Mouse (Mus musculus): ENCODE results near the gene Dbp. TPM values are rescaled to one million over a fixed set of nuclear protein-coding genes. Genes with fewer than 3 reads are reported as not detected.

Gene Dbp
- polyA plus RNA-seq, 1 experiment from 2014 or later, result 73.2 TPM

GRCm38 (mm10) chr7:45755703-45756102 lies 50.8 kb downstream of the Dbp start:
- DNase-seq (ENCODE audit: low read depth, low spot score) (no peak), ATAC-seq (no peak)
- in situ Hi-C loops (cut with MboI; ENCODE audit: low pct_unique_long_range_greater_than_20kb), result no loop called here
- CTCF ChIA-PET, result interaction anchor here (0.9 to 4.2 kb wide), 2 partner anchors 11 to 46 kb away, joined by 3 to 12 read pairs; no protein-coding TSS in a partner anchor
- H3K27me3 ChIP-seq, result no peaks in the 10 kb centered on the region
- POLR2A ChIA-PET, result no interaction called here
- TF ChIP-seq CTCF (IDR thresholded peaks at IDR 0.05), result no peak

GRCm38 (mm10) chr7:45759400-45759799 lies 54.5 kb downstream of the Dbp start:
- ATAC-seq, result peak; percentile 88
- DNase-seq (ENCODE audit: low read depth, low spot score), result no peak
- CTCF ChIA-PET, result no interaction called here

More at GRCm38 (mm10) chr7:45759400-45759799, 54.5 kb downstream of the Dbp start:
- no peaks in the 10 kb centered on the region for H3K27me3 ChIP-seq
- no peak for TF ChIP-seq CTCF (IDR thresholded peaks at IDR 0.05)
- in situ Hi-C loops (cut with MboI; ENCODE audit: low pct_unique_long_range_greater_than_20kb), result no loop called here
- POLR2A ChIA-PET, result interaction anchor here (0.7 kb wide), 1 partner anchor 42 kb away, joined by 4 read pairs; no protein-coding TSS in a partner anchor

Other genes starting within 250 kb of the Dbp start
- 15.6 TPM for gene Ftl1, start 245.2 kb upstream of the Dbp start, polyA plus RNA-seq (2021)
- gene Bax, start 238.2 kb upstream of the Dbp start, polyA plus RNA-seq (2021), result 201 TPM
- gene Tulp2, start 223.2 kb upstream of the Dbp start, polyA plus RNA-seq (2021), result 0.47 TPM
- not detected for gene Gm45808, start 218.3 kb upstream of the Dbp start, polyA plus RNA-seq (2021)
- 0.06 TPM for gene Dhdh, start 216.3 kb upstream of the Dbp start, polyA plus RNA-seq (2021)
- 506 TPM for gene Nucb1, start 194.7 kb upstream of the Dbp start, polyA plus RNA-seq (2021)
- 123 TPM for gene Ppp1r15a, start 178.8 kb upstream of the Dbp start, polyA plus RNA-seq (2021)
- 2.2 TPM for gene Plekha4, start 178.8 kb upstream of the Dbp start, polyA plus RNA-seq (2021)
- gene Hsd17b14, start 150.2 kb upstream of the Dbp start, polyA plus RNA-seq (2021), result 1.6 TPM
- gene Bcat2, start 134.9 kb upstream of the Dbp start, polyA plus RNA-seq (2021), result 57.2 TPM
- gene Fgf21, start 89.6 kb upstream of the Dbp start, polyA plus RNA-seq (2021), result 0.14 TPM
- 0.91 TPM for gene Fut1, start 87.8 kb upstream of the Dbp start, polyA plus RNA-seq (2021)
- gene Izumo1, start 83.3 kb upstream of the Dbp start, polyA plus RNA-seq (2021), result 0.12 TPM
- gene Rasip1, start 77.6 kb upstream of the Dbp start, polyA plus RNA-seq (2021), result 1.6 TPM
- 0.40 TPM for gene Mamstr, start 65.1 kb upstream of the Dbp start, polyA plus RNA-seq (2021)
- 0.23 TPM for gene Fut2, start 38.7 kb upstream of the Dbp start, polyA plus RNA-seq (2021)
- 2.3 TPM for gene Ntn5, start 21.1 kb upstream of the Dbp start, polyA plus RNA-seq (2021)
- 4.4 TPM for gene Sec1, start 10.7 kb upstream of the Dbp start, polyA plus RNA-seq (2021)
- 43.7 TPM for gene Car11, start 5.2 kb upstream of the Dbp start, polyA plus RNA-seq (2021)
- 807 TPM for gene Rpl18, start 10.4 kb downstream of the Dbp start, polyA plus RNA-seq (2021)
- gene Sphk2, start 12.9 kb downstream of the Dbp start, polyA plus RNA-seq (2021), result 28.0 TPM
- gene Fam83e, start 16.1 kb downstream of the Dbp start, polyA plus RNA-seq (2021), result 0.04 TPM
- gene Spaca4, start 20.7 kb downstream of the Dbp start, polyA plus RNA-seq (2021), result not detected
- gene Lmtk3, start 78.7 kb downstream of the Dbp start, polyA plus RNA-seq (2021), result 12.0 TPM
- gene Sult2b1, start 79.6 kb downstream of the Dbp start, polyA plus RNA-seq (2021), result 1.4 TPM
- gene Cyth2, start 109.5 kb downstream of the Dbp start, polyA plus RNA-seq (2021), result 149 TPM
- 16.6 TPM for gene Kcnj14, start 119.7 kb downstream of the Dbp start, polyA plus RNA-seq (2021)
- 32.6 TPM for gene Grwd1, start 125.9 kb downstream of the Dbp start, polyA plus RNA-seq (2021)
- gene Kdelr1, start 167.7 kb downstream of the Dbp start, polyA plus RNA-seq (2021), result 234 TPM
- gene Grin2d, start 173.3 kb downstream of the Dbp start, polyA plus RNA-seq (2021), result 1.9 TPM
- gene Syngr4, start 191.6 kb downstream of the Dbp start, polyA plus RNA-seq (2021), result 0.63 TPM
- 34.7 TPM for gene Tmem143, start 191.9 kb downstream of the Dbp start, polyA plus RNA-seq (2021)
- 26.7 TPM for gene Emp3, start 216.3 kb downstream of the Dbp start, polyA plus RNA-seq (2021)
- 0.64 TPM for gene Ccdc114, start 219.0 kb downstream of the Dbp start, polyA plus RNA-seq (2021)